Mouse (Mus musculus) lung, postnatal 10 days (tissue): Measurements from ENCODE around the gene Chst5.
A peak's percentile ranks its signal among the peaks of the same experiment; 100 is the strongest.

ENCODE experiments used
- DNase-seq: peaks from one replicate; pipeline ENCODE4 v3.0.0; 2021

Gene Chst5

DNA sequence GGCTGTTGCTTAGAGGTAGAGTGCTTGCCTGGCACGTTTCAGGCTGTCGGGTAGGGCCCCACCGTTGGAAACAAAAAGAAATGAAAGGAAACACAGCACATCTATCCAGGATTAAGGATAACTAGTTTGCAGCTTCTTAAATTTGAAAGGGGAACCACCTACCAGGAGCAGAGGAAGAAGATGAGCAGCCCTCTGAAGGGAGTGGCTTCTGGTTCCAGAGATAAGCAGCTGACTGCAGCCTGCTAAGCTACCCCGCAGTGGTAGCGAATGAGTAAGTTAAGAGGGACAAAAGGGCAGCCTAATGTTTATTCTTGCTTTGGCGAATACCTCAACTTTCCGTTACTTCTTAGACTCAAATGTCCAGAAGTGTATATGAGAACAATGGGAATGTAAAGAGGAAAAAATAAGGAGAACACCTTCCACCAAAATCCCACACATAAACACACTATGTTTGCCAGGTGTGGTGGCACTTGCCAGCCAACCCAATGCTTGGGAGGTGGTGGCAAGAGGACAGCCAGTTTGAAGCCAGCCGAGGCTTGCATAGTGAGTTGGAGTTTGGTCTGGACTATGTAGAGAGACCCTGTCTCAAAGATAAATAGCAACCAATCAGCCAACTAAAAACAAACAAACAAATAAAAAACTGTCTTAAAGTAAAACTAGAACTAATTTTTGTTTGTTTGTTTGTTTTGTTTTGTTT is 19.5 kb upstream of the Chst5 start:
- DNase-seq: no peak

GRCm38 (mm10) chr8:111924976-111925375 is 14.7 kb upstream of the Chst5 start:
- DNase-seq: no peak

GRCm38 (mm10) chr8:111923383-111923804 is 13.1 kb upstream of the Chst5 start:
- DNase-seq: peak; percentile 78

DNA sequence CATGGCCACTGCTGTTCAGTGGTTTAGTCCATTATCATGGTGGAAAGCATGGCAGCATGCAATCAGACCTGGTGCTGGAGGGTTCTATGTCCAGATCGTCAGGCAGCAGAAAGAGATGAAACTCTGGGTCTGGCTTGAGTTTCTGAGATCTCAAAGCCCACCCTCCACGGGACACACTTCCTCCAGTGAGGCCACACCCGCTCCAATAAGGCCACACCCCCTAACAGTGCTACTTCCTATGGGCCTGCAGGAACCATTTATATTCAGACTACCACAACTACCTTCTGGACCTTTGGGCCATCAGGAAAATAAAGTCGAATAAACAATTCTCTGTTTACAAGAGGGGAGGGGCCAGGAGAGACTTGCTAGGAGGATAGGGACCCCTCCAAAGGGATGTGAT is 10.7 kb upstream of the Chst5 start:
- no peak for DNase-seq

DNA sequence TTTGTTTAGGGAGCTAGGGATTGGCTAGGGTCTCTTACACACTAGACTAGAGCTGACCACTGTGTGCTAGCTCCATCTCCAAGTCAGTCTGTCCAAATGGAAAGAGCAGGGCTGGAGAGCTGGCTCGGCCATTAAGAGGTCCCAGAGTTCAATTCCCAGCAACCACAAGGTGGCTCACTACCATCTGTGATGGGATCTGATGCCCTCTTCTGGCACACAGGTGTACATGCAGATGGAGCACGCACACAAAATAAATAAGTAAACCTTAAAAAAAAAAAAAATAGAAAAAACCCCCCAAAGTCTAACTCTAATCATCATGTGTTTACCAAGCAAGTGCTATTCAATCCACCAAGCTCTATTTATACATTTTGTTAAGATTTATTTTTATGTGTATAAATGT is 9.4 kb upstream of the Chst5 start:
- no peak for DNase-seq

GRCm38 (mm10) chr8:111912860-111913432 is 2.7 kb upstream of the Chst5 start:
- DNase-seq: no peak

DNA sequence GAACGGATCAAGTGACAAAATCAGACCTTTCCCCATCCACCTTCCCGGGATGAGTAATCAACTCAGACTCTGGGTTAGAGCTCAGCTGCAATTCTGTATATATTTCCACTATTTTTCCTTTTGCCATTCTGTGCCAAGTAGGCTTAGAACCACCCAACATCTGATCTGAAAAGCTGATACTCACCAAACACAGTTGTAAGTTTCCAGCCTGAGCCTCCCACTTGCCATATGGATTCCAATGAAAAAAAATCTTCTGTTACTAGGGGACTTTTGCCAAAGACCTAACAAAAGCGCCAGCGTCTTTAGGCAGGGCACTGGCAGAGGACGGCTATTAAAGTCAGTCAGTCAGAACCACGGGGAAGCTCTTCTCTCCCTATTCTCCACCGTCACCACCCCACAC is 1.3 kb upstream of the Chst5 start:
- DNase-seq: no peak

DNA sequence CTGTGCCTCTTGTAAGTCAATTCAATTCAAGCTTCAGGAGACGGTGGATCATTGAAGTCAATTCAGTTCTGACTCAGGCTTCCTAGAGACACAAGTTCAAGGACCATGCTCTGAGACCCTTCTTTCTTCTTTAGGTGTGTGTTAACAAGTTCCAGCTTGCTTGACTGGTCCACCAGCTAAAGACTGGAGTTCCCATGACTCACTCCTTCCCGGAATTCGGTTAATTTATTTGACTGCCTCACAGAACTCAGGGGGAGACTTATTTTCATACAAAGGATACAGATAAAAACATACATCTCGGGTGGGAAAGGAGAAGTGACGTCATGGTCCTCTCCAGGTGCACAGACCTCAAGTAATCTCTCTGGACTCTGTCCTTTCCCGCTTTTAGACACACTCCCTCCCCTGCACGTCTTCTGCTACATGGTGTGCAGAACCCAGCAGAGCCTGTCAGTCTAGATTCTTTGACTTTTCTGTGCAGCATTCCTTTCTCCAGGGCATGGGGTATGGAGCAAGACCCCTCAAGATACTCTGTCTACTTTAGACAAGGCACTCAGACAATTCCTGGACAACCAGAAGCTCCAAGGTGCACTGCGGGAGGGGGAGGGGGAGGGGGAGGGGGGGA is 4.6 kb downstream of the Chst5 start:
- DNase-seq: no peak

DNA sequence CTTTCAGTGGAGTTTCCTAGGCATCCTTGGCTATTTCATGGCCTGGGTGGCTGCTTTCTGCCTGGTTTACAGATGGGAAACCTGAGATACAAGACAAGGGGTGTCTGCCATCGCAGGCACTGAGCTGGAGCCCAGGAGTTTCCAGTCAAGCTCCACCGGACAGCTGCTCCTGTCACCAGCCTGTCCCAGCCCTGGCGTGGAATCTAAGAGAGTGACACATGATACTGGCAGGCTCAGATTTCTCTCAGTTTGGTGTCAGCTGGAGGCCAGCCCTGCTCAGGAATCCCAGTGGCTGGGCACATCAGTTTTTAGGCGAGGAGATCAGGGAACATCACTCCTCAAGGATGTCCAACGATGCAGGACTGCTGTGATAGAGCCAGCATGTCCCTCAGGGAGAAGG is 8.2 kb downstream of the Chst5 start:
- no peak for DNase-seq

DNA sequence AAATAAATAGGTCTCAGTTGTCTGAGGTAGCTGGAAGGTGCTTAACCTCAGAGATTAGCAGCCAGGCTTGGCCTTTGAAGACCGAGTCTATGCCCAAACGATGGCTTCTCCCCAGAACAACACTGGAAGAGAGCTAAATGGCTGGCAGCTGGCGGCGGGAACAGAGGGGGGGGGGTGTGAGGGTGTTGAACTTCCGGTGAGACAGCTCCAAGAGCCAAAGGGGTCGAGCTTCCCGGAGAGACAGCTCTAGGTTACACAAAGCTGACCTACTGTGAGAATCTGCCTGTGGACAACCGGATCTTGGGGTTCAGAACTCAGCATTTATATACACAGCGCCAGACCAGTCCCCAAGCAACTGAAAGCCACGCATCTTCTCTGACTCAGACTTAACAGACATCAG is 11.7 kb downstream of the Chst5 start:
- no peak for DNase-seq

- DNase-seq: no peak
Observed at GRCm38 (mm10) chr8:111894955-111895354, 15.3 kb downstream of the Chst5 start.

DNA sequence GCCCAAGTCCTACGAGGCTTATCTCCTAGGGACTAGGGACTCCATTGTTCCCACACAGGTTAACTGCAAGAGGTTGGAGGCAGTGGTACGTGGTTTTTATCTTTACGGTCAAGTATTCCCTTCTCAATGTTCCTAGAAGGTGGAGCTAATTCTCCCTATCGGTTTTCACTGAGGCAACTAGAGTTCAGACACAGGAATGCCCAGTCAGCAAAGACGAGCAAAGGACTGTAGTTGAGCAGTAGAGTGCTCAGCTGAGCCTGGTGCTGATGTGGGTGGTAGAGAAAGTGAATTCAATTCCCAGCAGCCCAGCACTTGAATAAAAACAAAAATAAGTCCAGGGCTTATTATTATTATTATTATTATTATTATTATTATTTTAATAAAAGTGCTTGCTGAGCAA is 17.6 kb downstream of the Chst5 start:
- DNase-seq: no peak

- DNase-seq: no peak
Observed at GRCm38 (mm10) chr8:111891983-111892382, 18.3 kb downstream of the Chst5 start.

DNA sequence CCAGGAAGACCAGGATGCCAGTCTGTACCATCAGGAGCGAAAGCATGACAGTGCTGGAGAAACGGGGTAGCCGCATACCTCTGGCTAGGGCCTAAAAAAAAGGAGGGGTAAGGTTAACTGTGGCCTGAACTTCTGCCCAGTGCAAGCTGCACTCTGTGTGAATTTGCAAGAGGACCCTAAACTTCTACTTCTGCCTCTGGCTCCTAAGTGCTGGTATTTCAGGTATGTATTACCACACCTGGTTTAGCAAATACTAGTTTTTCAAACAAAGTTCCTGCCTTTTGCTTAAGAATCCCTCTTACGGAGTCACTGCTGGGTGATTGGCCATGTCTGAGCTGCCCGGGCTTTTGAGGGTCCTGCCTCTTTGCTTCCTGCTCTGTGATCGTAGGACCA is 19.3 kb downstream of the Chst5 start:
- DNase-seq: no peak

GRCm38 (mm10) chr8:111889931-111890910 is 20.0 kb downstream of the Chst5 start:
- no peak for DNase-seq

DNA sequence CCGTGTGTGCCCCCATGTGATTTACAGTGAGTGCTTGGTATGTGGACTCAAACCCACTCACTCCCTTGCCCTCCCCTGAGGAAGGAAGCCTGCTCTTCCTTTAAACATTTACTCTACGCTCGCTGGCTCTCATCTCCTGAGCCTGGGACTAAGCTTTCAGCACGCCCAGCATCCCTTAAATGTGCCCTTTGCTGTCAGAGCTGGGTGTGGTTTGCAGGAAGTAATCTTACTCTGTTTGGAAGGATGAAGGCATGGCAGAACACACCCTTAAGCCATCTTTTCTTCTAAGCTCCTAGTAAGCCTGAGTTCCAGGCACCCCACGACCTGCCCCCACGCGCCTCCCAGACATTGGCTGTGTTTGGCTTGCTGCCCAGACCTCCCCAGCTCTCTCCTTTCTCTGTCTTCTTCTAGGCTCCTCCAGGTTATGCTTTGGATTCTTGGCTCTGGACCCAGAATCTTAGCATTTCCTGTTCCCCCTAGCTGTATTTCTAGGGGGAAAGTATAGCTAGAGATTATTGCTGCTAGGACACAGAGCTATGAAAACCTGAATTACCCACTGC is 22.1 kb downstream of the Chst5 start:
- DNase-seq: no peak

GRCm38 (mm10) chr8:111887479-111887878 is 22.8 kb downstream of the Chst5 start:
- no peak for DNase-seq

DNA sequence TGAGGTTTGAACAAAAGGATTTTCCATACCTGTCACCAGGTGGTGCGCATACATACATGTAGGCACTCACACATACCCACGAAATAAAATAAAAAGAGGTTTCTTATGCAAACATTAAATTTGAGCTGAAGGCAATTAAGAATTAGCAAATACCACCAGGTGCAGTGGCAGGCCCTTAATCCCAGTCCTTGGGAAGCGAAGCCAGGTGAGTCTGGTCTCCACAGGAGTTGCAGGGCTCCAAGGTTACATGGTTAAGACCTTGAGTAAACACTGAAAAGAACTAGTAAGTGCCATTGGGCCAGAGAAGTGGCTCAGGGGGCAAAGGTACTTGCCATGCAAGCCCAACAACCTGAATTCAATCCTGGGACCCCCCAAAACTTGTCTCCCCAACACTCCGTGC is 26.6 kb downstream of the Chst5 start:
- DNase-seq: no peak

DNA sequence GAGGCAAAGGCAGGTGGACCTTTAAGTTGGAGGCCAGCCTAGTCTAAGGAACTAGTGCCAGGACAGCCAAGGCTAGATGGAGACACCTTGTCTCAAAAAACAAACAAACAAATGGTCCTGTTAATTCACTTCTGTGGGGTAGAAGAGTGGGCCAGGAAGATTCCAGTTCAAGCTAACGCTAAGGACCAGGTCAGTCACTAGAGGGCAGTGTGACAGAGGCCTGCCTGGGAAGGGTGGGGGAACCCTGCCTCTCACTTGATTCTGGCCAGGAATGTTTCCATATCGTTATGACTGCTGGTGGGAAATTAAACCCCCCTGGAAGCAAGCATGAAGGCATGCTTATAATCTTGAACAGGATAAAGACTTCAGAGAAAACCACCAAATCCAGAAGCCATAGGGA is 28.7 kb downstream of the Chst5 start:
- peak; percentile 79 for DNase-seq

DNA sequence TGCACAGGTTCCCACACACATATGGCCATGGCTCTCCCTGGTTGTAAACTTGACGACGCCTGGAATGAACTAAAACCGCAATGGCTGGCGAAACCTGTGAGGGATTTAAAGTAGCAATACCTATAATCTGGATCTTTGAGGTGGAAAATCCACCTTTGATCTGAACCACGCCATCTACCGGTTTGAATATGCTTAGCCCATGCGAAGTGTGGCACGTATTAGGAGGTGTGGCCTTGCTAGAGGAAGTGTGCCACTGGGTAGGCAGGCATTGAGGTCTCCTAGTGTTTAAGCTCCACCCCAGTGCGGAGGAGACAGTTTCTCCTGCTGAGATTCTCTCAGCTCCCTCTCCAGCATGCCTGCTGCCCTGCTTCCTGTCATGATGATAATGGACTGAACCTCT is 32.5 kb downstream of the Chst5 start:
- no peak for DNase-seq

DNA sequence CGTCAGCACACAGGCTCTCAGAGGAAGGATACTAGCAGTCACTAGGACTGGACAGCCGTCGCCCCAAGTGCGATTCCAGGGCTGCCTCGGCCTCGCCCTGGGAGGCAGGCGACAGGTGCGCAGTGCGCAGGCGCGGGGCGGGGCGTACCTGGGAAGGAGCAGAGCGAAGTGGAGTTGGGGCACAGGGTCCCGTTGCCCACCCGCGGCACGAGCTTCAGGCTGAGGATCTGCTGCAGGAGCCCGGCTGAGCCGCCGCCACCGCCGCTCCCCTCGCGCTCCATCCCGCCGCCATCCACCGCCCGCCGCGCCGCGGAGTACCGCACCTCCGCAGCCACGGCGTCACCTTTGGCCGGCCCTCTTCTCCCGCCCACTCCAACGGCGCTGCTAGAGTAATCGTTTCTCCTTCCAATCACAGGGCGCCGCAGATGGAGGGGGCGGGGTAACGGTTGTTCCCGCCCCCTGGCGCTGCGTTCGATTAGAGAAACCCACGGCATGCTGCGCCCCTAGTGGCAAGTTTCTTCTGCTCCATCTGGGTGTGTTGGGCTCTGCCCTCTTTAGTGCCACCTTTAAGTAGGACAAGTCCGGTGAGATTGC is 33.8 kb downstream of the Chst5 start, which contains the start of gene Tmem170:
TSS of gene Tmem170 (minus strand) at position 396 of the 594 bp plus-strand sequence.
- DNase-seq: peak; percentile 98

DNA sequence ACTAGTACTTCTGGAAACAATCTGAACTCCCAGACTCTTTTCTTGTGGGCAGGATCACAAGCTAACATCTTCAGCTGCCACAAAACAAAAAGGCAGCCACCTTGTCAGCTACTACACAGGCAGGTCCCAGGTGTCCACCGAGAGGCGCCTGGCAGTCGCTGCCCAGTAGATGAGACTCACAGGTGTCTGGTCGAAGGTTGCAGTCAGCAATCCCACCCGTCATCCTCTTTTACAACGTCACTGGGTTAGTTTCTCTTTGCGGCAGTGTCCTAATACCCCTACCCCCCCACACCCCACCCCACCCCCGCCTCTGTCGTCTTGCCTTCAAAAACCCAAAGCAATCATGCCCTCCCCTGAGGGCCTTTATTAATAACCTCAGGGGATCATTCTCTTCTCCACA is 34.5 kb downstream of the Chst5 start:
- DNase-seq: no peak

DNA sequence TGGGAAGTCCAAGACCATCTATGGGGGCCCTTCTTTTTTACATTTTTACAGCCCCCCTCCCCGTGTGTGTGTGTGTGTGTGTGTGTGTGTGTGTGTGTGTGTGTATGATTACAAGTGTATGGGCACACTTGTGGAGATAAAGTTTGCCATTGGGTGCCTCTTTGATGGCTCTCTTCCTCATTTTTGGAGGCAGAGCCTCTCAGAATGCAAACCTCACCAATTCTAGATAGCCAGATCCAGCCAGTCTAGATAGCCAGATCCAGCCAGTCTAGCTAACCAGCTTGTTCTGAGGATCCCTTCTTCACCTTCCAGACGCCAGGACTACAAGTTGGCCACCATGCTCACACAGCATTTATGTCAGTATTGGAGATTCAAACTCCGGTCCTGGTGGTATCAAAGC is 39.0 kb downstream of the Chst5 start:
- no peak for DNase-seq
